ENCODE assay signal across 8 mouse cellular contexts in the genomic region with DNA sequence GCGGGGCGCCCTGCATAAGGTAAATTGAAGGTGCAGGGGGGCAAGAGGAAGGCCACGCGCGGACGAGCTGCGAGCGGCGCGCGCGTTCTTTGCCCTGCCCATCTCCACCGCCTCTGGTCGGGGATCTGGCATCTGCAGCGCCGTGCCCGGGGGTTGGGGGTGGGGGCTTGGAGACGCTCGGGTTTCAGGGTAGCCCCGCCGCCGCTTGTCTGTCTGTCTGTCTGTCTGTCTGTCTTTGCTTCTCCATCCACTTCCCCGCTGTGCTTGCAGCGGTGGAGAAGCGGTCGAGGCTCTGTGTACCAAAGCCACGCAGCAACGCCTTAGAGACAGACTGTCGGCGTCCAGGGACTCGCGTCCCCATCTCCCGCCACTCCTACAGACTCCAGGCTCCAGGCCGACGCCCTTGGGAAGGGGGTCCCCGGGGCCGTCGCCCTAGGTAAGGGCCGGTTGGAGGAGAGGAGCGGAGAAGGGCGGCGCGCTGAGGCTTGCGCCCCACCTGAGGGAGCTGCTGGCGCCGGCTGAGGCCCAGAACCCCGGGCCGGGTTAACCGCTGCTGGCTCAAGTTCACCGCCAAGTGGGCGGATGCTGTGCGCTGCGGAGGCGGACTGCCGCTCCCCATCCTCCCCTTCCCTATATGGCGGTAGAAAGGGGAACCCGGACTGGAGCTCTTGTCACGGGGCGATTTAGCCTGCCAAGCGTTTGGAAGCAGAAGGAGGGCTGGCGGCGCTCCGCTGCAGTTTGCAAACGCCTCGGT. TPM values are rescaled to one million over a fixed set of nuclear protein-coding genes. Genes with fewer than 3 reads are reported as not detected.
DNase-seq lines count a peak whose midpoint lies in the region; ATAC-seq lines count a peak whose summit lies in the region.

No protein-coding gene starts in this region.

- peak; percentile 64 for ATAC-seq in inflammation-experienced regulatory T-cells, adult 6 months
- ATAC-seq in megakaryocyte progenitor cell, adult 5-6 weeks (replicated peaks; ENCODE audit: poor library complexity): peak; percentile 79

- DNase-seq in adrenal gland, adult (ENCODE audit: inconsistent age in 2 of 2, low spot score in 1 of 2): peak; percentile 86 to 94
- peak; percentile 83 for DNase-seq in embryo, embryonic 10.5 days (ENCODE audit: low spot score)
- peak; percentile 82 for DNase-seq in gastrocnemius, postnatal 14 days
- DNase-seq in left cerebral cortex, postnatal 10 days (ENCODE audit: extremely low spot score in 1 of 2, low spot score in 2 of 2): peak; percentile 78 to 91
- DNase-seq in right cerebral cortex, postnatal 10 days (ENCODE audit: low spot score in 2 of 2): peak; percentile 88 to 91
- DNase-seq in urinary bladder, postnatal 14 days (ENCODE audit: low spot score): peak; percentile 85

- intact Hi-C loops in gastrocnemius, postnatal 14 days (cut with DNase I; ENCODE audit: low total_unique reads): no loop called here
- intact Hi-C loops in left cerebral cortex, postnatal 10 days (cut with DNase I): loop anchor here (2.0 kb wide), 1 partner anchor 32 kb away; the partner anchor contains the start of gene AW549877

RNA-seq across cellular contexts. Expression of gene Oxct1, which starts 0.8 kb away (rescaled TPM):
- 100 to 1,000 TPM; 109 to 140 TPM for total RNA-seq in gastrocnemius, postnatal 14 days (2021)
- 10 to 100 TPM; 53.6 to 76.0 (median 56.0) TPM for polyA plus RNA-seq in inflammation-experienced regulatory T-cells, adult 6 months (2017; shearing (Covaris generic))
- 100 to 1,000 TPM; 655 to 665 TPM for total RNA-seq in left cerebral cortex, postnatal 10 days (2021)
- total RNA-seq in megakaryocyte progenitor cell, adult 5-6 weeks (2015): 74.1 and 83.8 TPM in 2 replicates
- 257 and 287 TPM in 2 replicates for total RNA-seq in megakaryocyte progenitor cell, adult 5-6 weeks (2017)

RNA-seq across cellular contexts. Expression of gene AW549877, which starts 31.5 kb away (rescaled TPM):
- total RNA-seq in gastrocnemius, postnatal 14 days (2021): 10 to 100 TPM; 11.0 to 13.2 TPM
- polyA plus RNA-seq in inflammation-experienced regulatory T-cells, adult 6 months (2017; shearing (Covaris generic)): 10 to 100 TPM; 26.7 to 33.1 (median 29.1) TPM
- total RNA-seq in left cerebral cortex, postnatal 10 days (2021): 10 to 100 TPM; 43.2 to 45.3 TPM
- 32.1 and 35.4 TPM in 2 replicates for total RNA-seq in megakaryocyte progenitor cell, adult 5-6 weeks (2015)
- total RNA-seq in megakaryocyte progenitor cell, adult 5-6 weeks (2017): 6.7 and 9.9 TPM in 2 replicates

RNA-seq across cellular contexts. Expression of gene Fbxo4, which starts 47.6 kb away (rescaled TPM):
- 1 to 10 TPM; 5.0 to 5.1 TPM for total RNA-seq in gastrocnemius, postnatal 14 days (2021)
- polyA plus RNA-seq in inflammation-experienced regulatory T-cells, adult 6 months (2017; shearing (Covaris generic)): 1 to 10 TPM; 5.0 to 8.1 (median 5.5) TPM
- 1 to 10 TPM; 7.2 to 7.5 TPM for total RNA-seq in left cerebral cortex, postnatal 10 days (2021)
- 8.8 and 10.7 TPM in 2 replicates for total RNA-seq in megakaryocyte progenitor cell, adult 5-6 weeks (2015)
- 7.8 and 9.2 TPM in 2 replicates for total RNA-seq in megakaryocyte progenitor cell, adult 5-6 weeks (2017)

Comparison
In these comparisons a context has a peak if more than half of its experiments do, and no peak if none do; other contexts are left out.
1. Peak in every context shown above with its lines: DNase-seq and ATAC-seq.